Mouse (Mus musculus) midbrain, embryonic 15.5 days (tissue): ENCODE data around the gene a. TPM values are rescaled to one million over a fixed set of nuclear protein-coding genes. Genes with fewer than 3 reads are reported as not detected.
"Not testable (repeated sequence)": the region's sequence is repeated elsewhere in the genome, so short reads cannot be mapped to it uniquely, and the experiment has no call there.

Source experiments
- ATAC-seq: fragments of 200-750 bp; cut with Nextera tagmentation; replicated peaks from 2 replicates; pipeline ENCODE4 v1.8.0; 2017; ENCODE audit warnings: moderate TSS enrichment
- H3K27ac ChIP-seq: fragments of 300-500 bp; sonication (generic); 2 replicates; pipeline ENCODE4 v1.5.1; 2015; ENCODE audit warnings: mild to moderate bottlenecking, inconsistent platforms
- H3K27me3 ChIP-seq: fragments of 300-500 bp; sonication (generic); replicated peaks from 2 replicates; pipeline ENCODE4 v1.6.1; 2015; ENCODE audit warnings: inconsistent platforms
- H3K36me3 ChIP-seq: fragments of 300-500 bp; sonication (generic); replicated peaks from 2 replicates; pipeline ENCODE4 v1.6.1; 2015; ENCODE audit warnings: inconsistent platforms
- H3K4me1 ChIP-seq: fragments of 300-500 bp; sonication (generic); 2 replicates; pipeline ENCODE4 v1.6.1; 2015; ENCODE audit warnings: inconsistent platforms
- H3K4me2 ChIP-seq: fragments of 300-500 bp; sonication (generic); 2 replicates; pipeline ENCODE4 v1.6.1; 2015; ENCODE audit warnings: inconsistent platforms, mild to moderate bottlenecking, moderate library complexity
- H3K4me3 ChIP-seq: fragments of 300-500 bp; sonication (generic); 2 replicates; pipeline ENCODE4 v1.5.1; 2015; ENCODE audit warnings: mild to moderate bottlenecking, inconsistent platforms
- H3K9ac ChIP-seq: fragments of 300-500 bp; sonication (generic); 2 replicates; pipeline ENCODE4 v1.6.1; 2015; ENCODE audit warnings: mild to moderate bottlenecking, inconsistent platforms
- H3K9me3 ChIP-seq: fragments of 300-500 bp; sonication (generic); 2 replicates; pipeline ENCODE4 v1.6.1; 2016; ENCODE audit warnings: inconsistent platforms
- WGBS: fragments of 180-500 bp; shearing (Covaris S2); methylation state at CpG from one replicate; pipeline ENCODE4 v1.1.7; 2015; ENCODE audit warnings: mixed read lengths; 5-methylcytosine and 5-hydroxymethylcytosine counted together
- polyA plus RNA-seq: library from polyadenylated mRNA; unstranded; fragments of >200 nt; fragmentation: Nextera tagmentation; extraction: Ambion mirVana; gene quantifications from 2 replicates; pipeline ENCODE4 v1.2.1, GENCODE M21; 2015

Gene a
- polyA plus RNA-seq, 1 experiment from 2014 or later, result 0.86 TPM

DNA sequence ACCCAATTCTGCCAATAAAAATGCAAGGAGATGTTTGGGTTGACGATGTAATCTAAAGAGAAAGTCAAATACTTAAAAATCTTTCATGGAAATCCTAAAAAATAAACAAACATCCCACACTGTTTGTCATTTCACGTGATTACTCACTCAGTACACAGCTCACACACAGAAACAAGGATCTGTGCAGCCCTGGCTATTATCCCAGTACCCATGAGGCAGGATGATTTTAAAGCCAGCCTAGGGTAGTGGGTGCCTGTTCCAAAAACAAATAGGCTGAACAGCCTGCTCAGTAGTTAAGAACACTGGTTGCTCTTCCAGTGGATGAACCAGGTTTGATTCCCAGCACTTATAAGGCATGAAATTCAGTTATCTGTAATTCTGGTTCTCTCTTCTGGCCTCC lies 85.4 kb downstream of the a start:
- H3K27me3 ChIP-seq, result no peaks in the 10 kb centered on the region
- H3K9me3 ChIP-seq, result no peaks in the 10 kb centered on the region
- no peak for ATAC-seq
- no peak overlapping the region for H3K9ac ChIP-seq
- H3K4me2 ChIP-seq, result no peak overlapping the region
- H3K4me1 ChIP-seq, result no peaks in the 10 kb centered on the region
- H3K4me3 ChIP-seq, result no peak overlapping the region
- H3K36me3 ChIP-seq, result peaks cover 33% of the 10 kb centered on the region
- H3K27ac ChIP-seq, result no peak overlapping the region
- 85% methylated on average over 2 of the region's 2 CpGs for WGBS

DNA sequence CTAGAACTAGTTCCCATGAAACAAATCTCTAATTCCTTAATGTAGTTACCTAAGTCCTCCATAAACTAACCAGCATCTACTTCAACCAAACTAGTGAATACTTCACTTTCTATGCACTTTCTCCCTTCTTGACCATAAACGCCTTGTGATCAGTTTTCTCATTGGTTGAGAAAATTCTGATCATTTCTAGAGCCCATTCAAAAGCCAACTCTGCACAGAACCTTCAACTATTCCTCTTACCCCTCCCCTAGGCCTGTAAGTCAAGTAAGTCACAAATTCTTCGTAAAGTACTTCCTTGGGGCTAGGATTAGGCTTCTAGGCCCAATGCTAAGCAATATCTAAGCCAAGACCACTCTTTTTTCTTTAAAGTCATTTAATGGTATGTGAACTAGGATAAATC lies 100.4 kb downstream of the a start:
- H3K36me3 ChIP-seq, result peaks cover 9% of the 10 kb centered on the region; the same call in 1 of the 2 replicates
- H3K4me2 ChIP-seq, result peak overlapping the region; percentile 80
- peaks cover 26% of the 10 kb centered on the region for H3K4me1 ChIP-seq
- H3K9me3 ChIP-seq, result no peaks in the 10 kb centered on the region
- ATAC-seq, result no peak
- H3K9ac ChIP-seq, result peak overlapping the region; percentile 88
- H3K27ac ChIP-seq, result no peak overlapping the region
- WGBS, result 17% methylated on average over 2 of the region's 2 CpGs
- H3K27me3 ChIP-seq, result no peaks in the 10 kb centered on the region
- peak overlapping the region; percentile 92 for H3K4me3 ChIP-seq

DNA sequence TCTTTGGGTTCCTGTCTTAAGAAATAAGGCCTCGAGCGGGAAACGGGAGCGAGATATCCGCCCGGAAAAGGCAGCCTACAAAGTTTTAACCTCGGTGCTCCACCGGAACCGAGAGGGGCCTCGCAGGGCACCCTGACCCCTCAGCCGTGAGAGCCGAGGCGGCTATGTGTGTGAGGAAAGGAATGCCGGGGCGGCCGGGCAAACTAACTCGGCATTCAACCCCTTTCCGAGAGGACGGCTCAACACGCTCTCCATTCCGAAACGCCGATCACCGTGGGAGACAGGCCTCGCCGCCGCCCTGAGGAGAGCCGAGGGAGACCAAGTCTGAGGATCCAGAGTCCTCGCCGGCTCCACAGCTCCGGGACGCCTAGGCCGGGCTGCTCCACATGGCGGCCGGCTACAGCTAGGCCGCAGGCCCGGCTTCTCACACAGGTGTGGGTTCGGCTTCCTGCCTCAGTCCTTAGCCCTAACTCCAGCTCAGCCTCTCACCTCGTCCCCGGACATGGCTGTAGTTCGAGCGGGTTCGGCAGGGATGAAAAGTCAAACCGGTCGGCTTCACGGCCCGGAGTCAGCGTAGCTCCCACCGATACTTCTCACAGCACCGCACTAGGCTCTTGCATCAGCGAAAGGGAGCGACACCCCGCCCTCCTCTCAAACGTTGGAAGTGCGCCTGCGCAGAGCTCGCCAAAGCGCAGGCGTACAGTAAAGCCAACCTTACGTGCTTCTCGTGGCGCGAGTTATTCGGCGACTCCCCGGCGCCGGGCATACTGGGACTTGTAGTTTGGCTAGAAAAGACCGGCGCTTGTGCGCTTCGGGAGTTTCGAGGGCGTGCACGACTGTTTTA lies 101.2 kb downstream of the a start, which contains the start of gene Eif2s2:
Gene Eif2s2 (minus strand): TSS at position 735 of the 844 bp plus-strand sequence.
- Histone ChIP-seq H3K27ac (peak within 1 kb of the TSS; percentile 78), H3K4me2 (peak within 1 kb of the TSS; percentile 80), H3K9ac (peak within 1 kb of the TSS; percentile 88), H3K4me3 (peak within 1 kb of the TSS; percentile 92), H3K4me1 (peaks cover 26% of the 10 kb centered on the region), H3K9me3 (no peaks in the 10 kb centered on the region), H3K27me3 (no peaks in the 10 kb centered on the region), H3K36me3 (0 out of 2 replicates have a peak, but pooled peaks cover 3% of the 10 kb centered on the region)
- WGBS, result under 1% methylated on average over 75 of the region's 75 CpGs
- peak; percentile 99 for ATAC-seq

DNA sequence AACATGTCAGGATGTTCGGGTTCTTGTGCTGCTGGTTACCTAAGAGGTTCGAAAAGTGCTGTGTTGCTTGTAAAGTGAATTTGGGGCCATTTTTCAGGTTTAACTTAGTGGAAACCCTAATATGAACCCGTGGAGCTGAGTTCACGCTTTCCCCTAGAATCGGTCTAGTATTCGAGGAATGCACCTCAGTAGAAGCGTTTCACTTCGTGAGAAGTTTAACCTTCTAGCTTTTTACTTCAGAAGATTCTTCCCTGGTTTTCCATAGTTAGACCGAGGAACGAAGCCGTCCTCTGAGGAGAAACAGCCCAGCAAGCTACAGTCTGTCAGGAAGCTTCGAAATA lies 101.8 kb downstream of the a start:
- Histone ChIP-seq H3K4me3 (peak overlapping the region; percentile 92), H3K27ac (no peak overlapping the region), H3K4me2 (peak overlapping the region; percentile 80), H3K4me1 (peaks cover 26% of the 10 kb centered on the region), H3K36me3 (no peaks in the 10 kb centered on the region), H3K9me3 (no peaks in the 10 kb centered on the region), H3K27me3 (no peaks in the 10 kb centered on the region), H3K9ac (peak overlapping the region; percentile 32; the same call in 1 of the 2 replicates)
- WGBS, result 11% methylated on average over 12 of the region's 12 CpGs
- peak; percentile 57 for ATAC-seq

DNA sequence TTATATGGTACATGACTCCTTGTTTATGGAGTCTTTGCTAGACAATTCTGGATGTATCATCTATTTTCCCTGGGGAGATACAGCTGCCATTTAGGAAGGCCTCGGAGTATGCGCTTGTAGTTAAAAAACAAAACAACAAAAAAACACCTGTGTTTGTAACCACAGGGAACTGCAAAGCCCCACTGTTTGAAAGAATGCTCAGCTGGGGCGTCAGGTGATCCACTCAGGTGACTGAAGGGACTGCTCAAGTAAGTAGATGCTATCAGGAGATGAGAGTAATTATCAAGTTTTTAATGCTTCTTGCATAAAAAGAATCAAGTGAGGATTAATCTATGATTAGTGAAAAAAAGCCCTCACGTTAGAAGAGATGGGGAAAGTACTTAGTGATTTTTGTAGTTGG lies 102.3 kb downstream of the a start:
- H3K9me3 ChIP-seq, result no peaks in the 10 kb centered on the region
- H3K36me3 ChIP-seq, result no peaks in the 10 kb centered on the region
- 0 out of 2 replicates have a peak overlapping the region, but pooled peaks have one; percentile 92 for H3K4me3 ChIP-seq
- 0 out of 2 replicates have a peak, but pooled peaks have one; percentile 9 for ATAC-seq
- H3K27me3 ChIP-seq, result no peaks in the 10 kb centered on the region
- peaks cover 26% of the 10 kb centered on the region for H3K4me1 ChIP-seq
- H3K9ac ChIP-seq, result no peak overlapping the region
- WGBS, result 65% methylated on average over 4 of the region's 4 CpGs
- peak overlapping the region; percentile 80; the same call in 1 of the 2 replicates for H3K4me2 ChIP-seq
- no peak overlapping the region for H3K27ac ChIP-seq

DNA sequence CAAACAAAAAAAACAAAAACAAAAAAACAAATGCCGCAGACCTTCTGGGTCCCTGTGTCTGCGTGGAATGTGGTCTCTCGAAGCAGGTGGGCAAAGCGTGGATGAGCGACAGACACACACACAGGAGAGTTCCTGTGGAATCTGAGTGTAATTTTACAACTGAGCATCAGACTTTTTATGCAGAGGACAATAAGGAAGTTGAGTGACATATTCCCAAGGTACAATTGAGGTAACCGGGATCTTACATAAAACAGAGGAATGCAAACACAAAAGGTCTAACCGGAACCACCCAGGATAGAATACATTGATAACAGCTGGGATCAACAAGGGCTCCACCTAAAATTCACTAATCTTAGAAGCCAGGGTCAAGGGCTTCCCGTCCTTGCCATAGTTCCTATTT lies 107.8 kb downstream of the a start:
- H3K27me3 ChIP-seq, ATAC-seq, H3K4me2 ChIP-seq, H3K9me3 ChIP-seq, H3K4me1 ChIP-seq, H3K36me3 ChIP-seq, H3K4me3 ChIP-seq, H3K27ac ChIP-seq, H3K9ac ChIP-seq: not testable (repeated sequence)
- WGBS, result 89% methylated on average over 8 of the region's 8 CpGs

DNA sequence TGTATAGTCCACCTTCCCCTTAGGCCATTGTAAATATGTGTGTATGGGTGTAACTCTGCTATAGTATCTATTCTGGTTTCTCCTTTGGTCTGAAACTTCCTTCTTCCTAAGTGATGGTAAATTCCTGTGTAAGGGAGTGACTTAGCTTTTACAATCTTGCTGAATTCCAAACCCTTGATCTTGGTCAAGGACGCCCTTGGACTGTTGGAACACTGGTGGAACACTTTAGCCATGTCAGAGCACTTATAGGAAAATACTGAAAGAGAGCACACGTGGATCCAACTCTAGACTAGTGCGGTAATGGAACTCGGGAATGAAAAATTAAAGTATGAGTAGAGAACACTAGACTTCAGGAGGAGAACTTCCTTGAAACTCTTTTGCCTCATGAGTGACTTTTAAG lies 108.2 kb downstream of the a start:
- not testable (repeated sequence) for H3K27ac ChIP-seq, H3K9me3 ChIP-seq, H3K4me3 ChIP-seq, H3K4me2 ChIP-seq, H3K27me3 ChIP-seq, H3K9ac ChIP-seq, H3K4me1 ChIP-seq, H3K36me3 ChIP-seq, ATAC-seq
- 87% methylated on average over 4 of the region's 4 CpGs for WGBS

DNA sequence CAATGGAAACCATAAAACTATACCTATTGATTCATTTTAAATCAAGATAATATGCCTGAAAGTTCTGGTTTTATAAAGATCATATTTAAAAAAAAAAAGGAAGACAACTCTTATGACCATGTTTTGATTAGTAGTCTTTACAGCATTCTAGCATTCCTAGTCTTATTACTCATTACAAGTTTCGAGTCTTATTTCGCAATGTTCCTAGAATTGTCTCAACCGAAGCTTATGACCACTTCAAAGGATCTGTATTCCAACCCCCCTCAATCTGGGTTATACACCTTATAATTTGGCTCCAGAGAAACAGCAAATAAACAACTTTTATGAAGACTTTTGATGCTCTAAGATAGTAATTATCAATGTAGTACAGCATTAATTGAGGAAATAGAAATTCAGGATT lies 110.9 kb downstream of the a start:
- no peak overlapping the region for H3K4me2 ChIP-seq
- H3K9me3 ChIP-seq, result no peaks in the 10 kb centered on the region
- no peak overlapping the region for H3K9ac ChIP-seq
- no peaks in the 10 kb centered on the region for H3K27me3 ChIP-seq
- ATAC-seq, result no peak
- H3K4me1 ChIP-seq, result no peaks in the 10 kb centered on the region
- no peak overlapping the region for H3K27ac ChIP-seq
- H3K4me3 ChIP-seq, result no peak overlapping the region
- 96% methylated on average over 3 of the region's 3 CpGs for WGBS
- H3K36me3 ChIP-seq, result no peaks in the 10 kb centered on the region

DNA sequence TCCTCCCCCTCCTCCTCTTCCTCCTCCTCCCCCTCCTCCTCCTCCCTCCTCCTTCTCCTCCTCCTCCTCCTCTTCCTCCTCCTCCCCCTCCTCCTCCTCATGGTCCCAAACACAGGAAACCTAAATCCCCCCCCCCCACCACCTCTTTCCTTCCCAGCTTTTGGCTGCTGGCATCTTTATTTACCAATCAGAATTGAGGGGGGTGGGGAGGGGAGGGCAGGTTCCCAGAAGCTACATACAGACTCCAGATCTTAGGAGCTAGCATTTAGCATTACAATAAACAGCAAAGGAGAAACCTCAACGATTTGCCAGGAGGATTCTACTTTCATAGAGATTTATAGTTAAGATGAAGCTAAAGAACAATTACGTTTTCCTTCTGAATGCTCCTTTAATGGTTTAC lies 114.6 kb downstream of the a start:
- no peak for ATAC-seq
- H3K9ac ChIP-seq, result no peak overlapping the region
- H3K4me2 ChIP-seq, result no peak overlapping the region
- H3K4me3 ChIP-seq, result no peak overlapping the region
- no peaks in the 10 kb centered on the region for H3K27me3 ChIP-seq
- WGBS, result 54% methylated on average over 2 of the region's 2 CpGs
- H3K36me3 ChIP-seq, result no peaks in the 10 kb centered on the region
- no peaks in the 10 kb centered on the region for H3K4me1 ChIP-seq
- no peak overlapping the region for H3K27ac ChIP-seq
- H3K9me3 ChIP-seq, result no peaks in the 10 kb centered on the region

DNA sequence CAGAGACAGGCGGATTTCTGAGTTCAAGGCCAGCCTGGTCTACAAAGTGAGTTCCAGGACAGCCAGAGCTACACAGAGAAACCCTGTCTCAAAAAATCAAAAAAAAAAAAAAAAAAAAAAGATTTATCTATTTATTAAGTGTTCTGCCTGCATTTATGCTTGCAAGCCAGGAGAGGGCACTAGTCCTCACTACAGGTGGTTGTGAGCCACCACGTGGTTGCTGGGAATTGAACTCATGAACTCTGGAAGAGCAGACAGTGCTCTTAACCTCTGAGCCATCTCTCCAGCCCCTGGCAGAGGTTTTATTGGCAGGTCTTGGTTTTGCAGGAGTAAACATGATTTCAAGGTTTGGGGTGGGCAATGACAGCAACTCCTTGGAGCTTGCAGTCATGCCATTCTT lies 117.0 kb downstream of the a start:
- not testable (repeated sequence) for H3K4me3 ChIP-seq, H3K27me3 ChIP-seq, H3K9me3 ChIP-seq, H3K4me1 ChIP-seq, H3K27ac ChIP-seq, H3K4me2 ChIP-seq, ATAC-seq, H3K36me3 ChIP-seq, H3K9ac ChIP-seq
- 54% methylated on average over 2 of the region's 2 CpGs for WGBS

DNA sequence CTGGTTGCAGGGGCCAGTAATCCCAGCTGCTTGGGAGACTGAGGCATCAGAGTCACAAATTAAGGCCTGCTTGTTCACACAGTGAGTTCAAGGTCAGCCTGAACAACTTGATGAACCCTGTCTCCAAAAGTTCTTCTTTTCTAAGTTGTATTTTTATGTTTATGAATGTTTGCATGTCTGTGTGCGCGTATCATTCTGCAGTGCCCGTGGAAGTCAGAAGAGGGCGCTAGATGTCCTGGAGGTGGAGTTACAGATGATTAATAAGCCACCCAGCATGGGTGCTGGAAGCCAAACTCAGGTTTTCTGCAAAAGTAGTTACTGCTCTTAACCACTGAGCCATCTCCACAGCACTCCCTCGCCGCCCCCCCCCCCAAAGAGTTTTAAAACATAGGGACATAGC lies 118.6 kb downstream of the a start:
- no peaks in the 10 kb centered on the region for H3K4me1 ChIP-seq
- H3K9ac ChIP-seq, result no peak overlapping the region
- H3K27ac ChIP-seq, result no peak overlapping the region
- H3K9me3 ChIP-seq, result no peaks in the 10 kb centered on the region
- no peaks in the 10 kb centered on the region for H3K27me3 ChIP-seq
- H3K4me3 ChIP-seq, result no peak overlapping the region
- no peaks in the 10 kb centered on the region for H3K36me3 ChIP-seq
- no peak overlapping the region for H3K4me2 ChIP-seq
- no peak for ATAC-seq
- 75% methylated on average over 6 of the region's 6 CpGs for WGBS

DNA sequence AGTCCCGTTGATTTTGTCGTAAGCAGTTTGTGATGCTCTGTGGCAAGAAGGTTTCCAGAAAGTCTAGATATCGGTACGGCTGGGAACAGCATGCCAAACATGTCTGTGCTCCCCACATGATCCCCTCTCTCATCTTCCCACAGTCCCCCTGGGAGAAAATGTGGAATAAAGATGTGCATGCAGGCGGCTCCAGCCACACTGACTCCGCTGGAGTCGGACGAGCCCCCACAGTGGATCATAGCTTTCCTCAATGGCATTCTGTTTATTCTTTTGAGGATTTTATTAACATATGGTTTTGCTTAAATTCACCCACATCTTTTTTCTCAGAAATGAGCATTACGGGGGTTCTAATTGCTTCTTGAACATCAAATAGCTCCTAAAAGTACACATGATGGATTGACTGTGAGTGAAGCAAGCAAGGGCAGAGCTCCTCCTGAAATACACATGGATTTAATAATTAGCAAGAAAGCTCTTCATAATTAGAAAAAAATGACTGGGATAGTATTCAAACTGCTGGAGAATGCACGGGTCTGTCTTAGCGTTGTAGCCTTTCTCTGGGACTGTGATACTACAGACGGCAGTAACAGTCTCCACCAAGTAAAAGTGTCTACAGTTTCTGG lies 124.8 kb downstream of the a start:
- H3K4me2 ChIP-seq, result no peak overlapping the region
- WGBS, result 74% methylated on average over 12 of the region's 12 CpGs

DNA sequence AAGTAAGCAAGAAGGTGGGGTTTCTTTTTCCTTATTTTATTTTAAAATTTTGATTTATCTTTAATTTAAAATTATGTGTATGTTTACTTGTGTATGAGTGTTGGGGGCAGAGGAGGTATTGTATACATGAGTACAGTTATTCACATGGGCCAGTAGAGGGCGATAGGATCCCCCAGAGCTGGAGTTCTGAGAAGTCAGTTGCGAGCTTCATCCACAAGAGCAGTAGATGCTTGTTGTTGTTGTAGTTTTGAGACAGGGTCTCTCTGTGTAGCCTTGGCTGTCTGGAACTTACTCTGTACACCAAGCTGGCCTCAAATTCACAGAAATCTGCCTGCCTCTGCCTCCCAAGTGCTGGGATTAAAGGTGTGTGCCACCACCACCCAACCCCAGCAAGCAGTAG lies 125.3 kb downstream of the a start:
- H3K27me3 ChIP-seq, result no peaks in the 10 kb centered on the region
- no peak for ATAC-seq
- no peaks in the 10 kb centered on the region for H3K4me1 ChIP-seq
- H3K9me3 ChIP-seq, result no peaks in the 10 kb centered on the region
- no peak overlapping the region for H3K4me3 ChIP-seq
- no peak overlapping the region for H3K9ac ChIP-seq
- H3K4me2 ChIP-seq, result no peak overlapping the region
- no peak overlapping the region for H3K27ac ChIP-seq
- 11% methylated on average over 2 of the region's 2 CpGs for WGBS
- no peaks in the 10 kb centered on the region for H3K36me3 ChIP-seq

More for the DNA sequence above, 124.8 kb downstream of the a start:
- Histone ChIP-seq H3K4me3 (no peak overlapping the region), H3K4me1 (no peaks in the 10 kb centered on the region), H3K27ac (no peak overlapping the region), H3K9ac (no peak overlapping the region), H3K9me3 (no peaks in the 10 kb centered on the region), H3K36me3 (no peaks in the 10 kb centered on the region), H3K27me3 (no peaks in the 10 kb centered on the region)
- ATAC-seq, result no peak
